Mouse (Mus musculus): Measurements from ENCODE around the gene Adam19. TPM values are rescaled to one million over a fixed set of nuclear protein-coding genes. Genes with fewer than 3 reads are reported as not detected.

Adam19 gene
- polyA plus RNA-seq, 1 experiment from 2014 or later: 9.4 TPM

DNA sequence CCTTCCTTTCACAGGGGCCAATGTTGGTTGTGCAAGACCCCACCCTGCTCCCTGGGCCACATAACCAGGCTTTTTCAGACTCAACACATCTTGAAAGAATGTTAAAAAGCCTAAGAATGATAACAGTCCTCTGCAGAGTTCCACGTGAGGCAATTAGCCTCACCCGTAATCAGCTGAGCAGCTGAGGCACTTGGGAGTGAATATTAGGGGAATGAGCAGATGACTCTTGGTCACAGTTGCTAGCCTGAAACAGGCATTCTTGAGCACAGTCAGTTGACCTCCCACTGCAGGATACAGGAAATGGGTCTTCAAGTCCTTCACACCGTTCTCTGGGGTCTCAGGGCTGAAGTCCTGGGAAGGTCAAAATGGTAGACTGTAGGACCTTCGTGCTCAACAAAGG lies 65.9 kb downstream of the Adam19 start:
- no peak overlapping the region for H3K4me3 ChIP-seq (ENCODE audit: low read length)
- no peak overlapping the region for H3K27ac ChIP-seq (ENCODE audit: low read depth, low read length)
- H3K4me1 ChIP-seq (ENCODE audit: control insufficient read depth, insufficient read depth, low read depth, low read length): no peaks in the 10 kb centered on the region
- no peaks in the 10 kb centered on the region for H3K9me3 ChIP-seq (ENCODE audit: control insufficient read depth, low read length)
- no peak overlapping the region for H3K9ac ChIP-seq (ENCODE audit: low read depth, low read length)
- H3K27me3 ChIP-seq (replicated peaks; ENCODE audit: control insufficient read depth, insufficient read depth, low read length): no peaks in the 10 kb centered on the region
- no peak overlapping the region for H3K4me2 ChIP-seq (ENCODE audit: low read length)
- H3K36me3 ChIP-seq (ENCODE audit: control insufficient read depth, insufficient read depth, low read length): peaks cover 8% of the 10 kb centered on the region
- ATAC-seq: no peak
- WGBS: 86% methylated on average over 4 of the region's 4 CpGs

DNA sequence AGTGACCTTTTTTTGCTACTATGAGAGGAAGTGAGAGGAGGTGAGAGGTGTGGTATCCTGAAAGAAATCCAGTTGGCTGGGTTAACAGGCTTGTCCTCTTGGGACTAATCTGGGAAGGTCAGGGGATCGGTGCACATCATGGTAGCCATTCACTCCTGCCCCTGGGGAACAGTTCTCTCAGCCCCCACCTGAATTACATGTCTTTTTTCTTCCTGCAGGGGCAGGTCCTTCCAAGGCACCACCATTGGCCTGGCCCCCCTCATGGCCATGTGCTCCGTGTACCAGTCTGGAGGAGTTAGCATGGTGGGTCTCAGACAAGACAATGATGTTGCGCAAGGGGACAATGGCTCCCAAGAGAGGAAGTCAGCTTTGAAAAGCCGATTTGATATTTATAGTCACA lies 67.1 kb downstream of the Adam19 start:
- WGBS: 81% methylated on average over 4 of the region's 4 CpGs
- no peak overlapping the region for H3K27ac ChIP-seq (ENCODE audit: low read depth, low read length)
- no peak overlapping the region for H3K9ac ChIP-seq (ENCODE audit: low read depth, low read length)
- no peak overlapping the region for H3K4me3 ChIP-seq (ENCODE audit: low read length)
- peaks cover 12% of the 10 kb centered on the region for H3K36me3 ChIP-seq (ENCODE audit: control insufficient read depth, insufficient read depth, low read length)
- no peak for ATAC-seq
- H3K4me2 ChIP-seq (ENCODE audit: low read length): no peak overlapping the region
- no peaks in the 10 kb centered on the region for H3K9me3 ChIP-seq (ENCODE audit: control insufficient read depth, low read length)
- no peaks in the 10 kb centered on the region for H3K4me1 ChIP-seq (ENCODE audit: control insufficient read depth, insufficient read depth, low read depth, low read length)
- no peaks in the 10 kb centered on the region for H3K27me3 ChIP-seq (replicated peaks; ENCODE audit: control insufficient read depth, insufficient read depth, low read length)

DNA sequence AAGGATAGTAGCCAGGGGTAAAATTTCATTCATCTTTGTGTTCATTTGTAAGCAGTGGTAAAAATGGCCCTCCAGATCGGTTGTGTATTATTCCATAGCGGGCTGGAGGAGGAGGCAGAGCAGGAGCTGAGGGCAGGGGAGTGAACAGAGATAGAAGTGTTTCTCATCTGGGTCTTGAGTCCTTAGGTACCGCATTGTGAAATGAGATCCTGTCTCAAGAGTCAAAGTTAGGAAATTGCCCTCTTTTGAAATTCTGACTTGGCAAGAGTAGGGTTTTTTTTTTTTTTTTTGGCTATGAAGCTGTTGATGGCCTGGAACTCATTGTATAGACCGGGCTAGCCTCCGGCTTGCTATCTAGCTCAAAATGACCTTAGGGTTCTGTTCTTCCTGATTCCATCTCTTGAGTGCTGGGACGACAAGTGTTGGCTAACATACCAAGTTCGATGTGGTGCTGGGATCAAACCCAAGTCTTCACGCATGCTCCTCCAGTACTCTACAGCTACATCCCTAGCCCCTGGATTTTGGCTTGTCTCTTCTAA lies 67.6 kb downstream of the Adam19 start:
- no peaks in the 10 kb centered on the region for H3K27me3 ChIP-seq (replicated peaks; ENCODE audit: control insufficient read depth, insufficient read depth, low read length)
- no peak overlapping the region for H3K9ac ChIP-seq (ENCODE audit: low read depth, low read length)
- H3K4me2 ChIP-seq (ENCODE audit: low read length): no peak overlapping the region
- no peaks in the 10 kb centered on the region for H3K9me3 ChIP-seq (ENCODE audit: control insufficient read depth, low read length)
- no peak for ATAC-seq
- 94% methylated on average over 8 of the region's 8 CpGs for WGBS
- peaks cover 12% of the 10 kb centered on the region for H3K36me3 ChIP-seq (ENCODE audit: control insufficient read depth, insufficient read depth, low read length)
- H3K4me3 ChIP-seq (ENCODE audit: low read length): no peak overlapping the region
- no peak overlapping the region for H3K27ac ChIP-seq (ENCODE audit: low read depth, low read length)
- no peaks in the 10 kb centered on the region for H3K4me1 ChIP-seq (ENCODE audit: control insufficient read depth, insufficient read depth, low read depth, low read length)

DNA sequence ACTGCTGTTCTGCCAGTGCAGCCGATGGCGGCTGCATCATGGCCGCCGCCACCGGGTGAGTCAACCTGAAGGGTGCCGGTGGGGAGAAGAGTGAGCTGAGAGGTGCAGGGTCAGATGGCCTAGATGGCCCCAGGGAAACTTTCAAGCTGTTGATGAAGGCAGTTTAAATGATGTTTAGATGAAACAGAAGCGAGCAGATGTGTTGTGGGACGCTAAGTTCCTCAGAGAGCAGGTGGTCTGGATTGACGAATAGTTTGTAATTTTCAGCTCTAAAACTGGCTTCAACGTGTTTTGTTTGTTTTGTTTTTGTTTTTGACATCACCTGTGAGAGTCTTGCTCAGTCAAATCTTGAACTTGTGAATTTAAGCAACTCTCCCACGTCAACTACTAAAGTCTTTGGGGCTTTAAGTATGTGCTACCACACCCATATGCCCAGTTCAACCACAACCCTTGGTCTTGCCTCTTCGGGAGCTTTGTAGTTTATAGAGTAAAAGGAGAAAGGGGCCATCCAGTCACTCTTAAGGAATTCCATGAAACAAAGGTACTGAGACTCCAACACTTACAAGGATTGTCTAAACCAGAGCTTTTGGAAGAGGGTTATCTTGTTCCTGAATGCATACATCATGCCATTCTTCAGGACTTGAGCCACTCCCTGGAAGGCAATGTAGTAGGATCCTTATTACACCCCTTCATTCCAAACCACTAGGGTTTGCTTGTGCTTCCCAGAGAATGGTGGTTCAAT lies 69.5 kb downstream of the Adam19 start:
- Histone ChIP-seq H3K9ac (ENCODE audit: low read depth, low read length) (no peak overlapping the region), H3K9me3 (ENCODE audit: control insufficient read depth, low read length) (no peaks in the 10 kb centered on the region), H3K4me2 (ENCODE audit: low read length) (no peak overlapping the region), H3K4me3 (ENCODE audit: low read length) (no peak overlapping the region), H3K27ac (ENCODE audit: low read depth, low read length) (no peak overlapping the region), H3K27me3 (replicated peaks; ENCODE audit: control insufficient read depth, insufficient read depth, low read length) (no peaks in the 10 kb centered on the region), H3K4me1 (ENCODE audit: control insufficient read depth, insufficient read depth, low read depth, low read length) (no peaks in the 10 kb centered on the region), H3K36me3 (ENCODE audit: control insufficient read depth, insufficient read depth, low read length) (peaks cover 12% of the 10 kb centered on the region)
- 94% methylated on average over 12 of the region's 12 CpGs for WGBS
- ATAC-seq: no peak

DNA sequence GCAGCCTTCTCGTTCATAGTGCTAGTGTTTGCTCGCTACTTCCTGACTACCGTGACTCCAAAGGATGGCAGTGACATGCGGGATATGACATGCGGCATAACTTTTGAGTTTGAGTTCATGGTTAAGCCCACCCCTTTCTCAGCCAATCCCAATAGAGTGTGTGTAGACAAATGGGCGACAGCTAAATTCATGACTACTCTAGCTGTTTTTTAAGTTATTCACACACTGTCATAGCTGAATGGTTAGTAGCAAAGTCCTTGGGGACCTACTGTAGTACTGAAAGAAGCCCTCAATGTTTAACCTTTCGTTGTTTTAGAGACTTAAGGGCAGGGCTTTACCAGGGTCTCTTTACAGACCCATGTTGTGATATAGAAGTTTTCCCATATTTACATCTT lies 70.0 kb downstream of the Adam19 start:
- Histone ChIP-seq H3K27me3 (replicated peaks; ENCODE audit: control insufficient read depth, insufficient read depth, low read length) (no peaks in the 10 kb centered on the region), H3K9me3 (ENCODE audit: control insufficient read depth, low read length) (no peaks in the 10 kb centered on the region), H3K27ac (ENCODE audit: low read depth, low read length) (no peak overlapping the region), H3K9ac (ENCODE audit: low read depth, low read length) (no peak overlapping the region), H3K36me3 (ENCODE audit: control insufficient read depth, insufficient read depth, low read length) (peaks cover 12% of the 10 kb centered on the region), H3K4me3 (ENCODE audit: low read length) (no peak overlapping the region), H3K4me1 (ENCODE audit: control insufficient read depth, insufficient read depth, low read depth, low read length) (no peaks in the 10 kb centered on the region), H3K4me2 (ENCODE audit: low read length) (no peak overlapping the region)
- ATAC-seq: no peak
- 96% methylated on average over 7 of the region's 7 CpGs for WGBS

DNA sequence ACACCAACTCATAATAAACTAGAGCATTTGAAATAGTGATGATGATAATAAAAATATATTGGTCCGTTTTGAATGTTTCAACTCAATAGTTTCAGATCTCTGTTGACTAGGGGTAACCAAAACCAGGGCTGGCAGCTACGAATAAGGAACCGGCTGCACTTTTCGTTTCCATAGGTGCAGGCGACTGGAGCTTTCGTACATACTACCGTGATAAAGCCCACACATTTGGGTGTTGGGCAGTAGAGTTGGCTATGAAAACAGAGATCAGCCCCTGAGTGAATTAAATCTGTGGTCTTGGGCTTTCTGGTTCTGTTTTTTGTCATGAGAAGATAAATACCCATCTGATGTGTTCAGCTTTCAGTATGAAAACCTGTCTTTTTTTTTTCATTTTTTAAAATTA lies 70.5 kb downstream of the Adam19 start:
- H3K4me3 ChIP-seq (ENCODE audit: low read length): no peak overlapping the region
- WGBS: 93% methylated on average over 7 of the region's 7 CpGs
- H3K36me3 ChIP-seq (ENCODE audit: control insufficient read depth, insufficient read depth, low read length): peaks cover 12% of the 10 kb centered on the region

DNA sequence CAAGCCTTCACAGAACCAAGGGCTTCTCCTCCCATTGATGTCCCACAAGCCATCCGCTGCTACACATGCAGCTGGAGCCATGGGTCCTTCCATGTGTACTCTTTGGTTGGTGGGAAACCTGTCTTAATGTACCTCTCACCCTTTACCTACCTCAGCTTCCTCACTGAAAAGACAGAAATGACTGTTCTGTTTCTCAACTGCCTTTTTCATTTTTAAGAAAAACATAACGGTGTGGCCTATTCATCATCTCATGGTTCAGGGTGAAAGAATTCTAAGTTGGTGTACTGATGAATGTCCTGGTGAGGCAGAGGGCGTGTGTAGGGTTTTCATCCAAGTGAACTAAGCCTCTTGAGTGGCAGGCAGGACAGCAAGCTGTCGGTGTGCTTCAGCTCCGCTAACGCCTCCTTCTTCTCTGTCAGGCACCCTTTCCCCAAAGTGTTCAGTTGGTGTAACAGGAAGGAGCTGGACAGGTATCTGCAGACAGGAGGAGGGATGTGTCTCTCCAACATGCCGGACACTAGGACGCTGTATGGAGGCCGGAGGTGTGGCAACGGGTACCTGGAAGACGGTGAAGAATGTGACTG lies 71.1 kb downstream of the Adam19 start:
- Histone ChIP-seq H3K9me3 (ENCODE audit: control insufficient read depth, low read length) (no peaks in the 10 kb centered on the region), H3K4me1 (ENCODE audit: control insufficient read depth, insufficient read depth, low read depth, low read length) (no peaks in the 10 kb centered on the region), H3K27ac (ENCODE audit: low read depth, low read length) (no peak overlapping the region), H3K36me3 (ENCODE audit: control insufficient read depth, insufficient read depth, low read length) (peaks cover 12% of the 10 kb centered on the region), H3K27me3 (replicated peaks; ENCODE audit: control insufficient read depth, insufficient read depth, low read length) (no peaks in the 10 kb centered on the region), H3K4me2 (ENCODE audit: low read length) (no peak overlapping the region), H3K4me3 (ENCODE audit: low read length) (no peak overlapping the region), H3K9ac (ENCODE audit: low read depth, low read length) (no peak overlapping the region)
- no peak for ATAC-seq
- 91% methylated on average over 11 of the region's 11 CpGs for WGBS

More for the DNA sequence above, 70.5 kb downstream of the Adam19 start:
- Histone ChIP-seq H3K4me2 (ENCODE audit: low read length) (no peak overlapping the region), H3K9ac (ENCODE audit: low read depth, low read length) (no peak overlapping the region), H3K9me3 (ENCODE audit: control insufficient read depth, low read length) (no peaks in the 10 kb centered on the region), H3K27ac (ENCODE audit: low read depth, low read length) (no peak overlapping the region), H3K4me1 (ENCODE audit: control insufficient read depth, insufficient read depth, low read depth, low read length) (no peaks in the 10 kb centered on the region), H3K27me3 (replicated peaks; ENCODE audit: control insufficient read depth, insufficient read depth, low read length) (no peaks in the 10 kb centered on the region)
- no peak for ATAC-seq

DNA sequence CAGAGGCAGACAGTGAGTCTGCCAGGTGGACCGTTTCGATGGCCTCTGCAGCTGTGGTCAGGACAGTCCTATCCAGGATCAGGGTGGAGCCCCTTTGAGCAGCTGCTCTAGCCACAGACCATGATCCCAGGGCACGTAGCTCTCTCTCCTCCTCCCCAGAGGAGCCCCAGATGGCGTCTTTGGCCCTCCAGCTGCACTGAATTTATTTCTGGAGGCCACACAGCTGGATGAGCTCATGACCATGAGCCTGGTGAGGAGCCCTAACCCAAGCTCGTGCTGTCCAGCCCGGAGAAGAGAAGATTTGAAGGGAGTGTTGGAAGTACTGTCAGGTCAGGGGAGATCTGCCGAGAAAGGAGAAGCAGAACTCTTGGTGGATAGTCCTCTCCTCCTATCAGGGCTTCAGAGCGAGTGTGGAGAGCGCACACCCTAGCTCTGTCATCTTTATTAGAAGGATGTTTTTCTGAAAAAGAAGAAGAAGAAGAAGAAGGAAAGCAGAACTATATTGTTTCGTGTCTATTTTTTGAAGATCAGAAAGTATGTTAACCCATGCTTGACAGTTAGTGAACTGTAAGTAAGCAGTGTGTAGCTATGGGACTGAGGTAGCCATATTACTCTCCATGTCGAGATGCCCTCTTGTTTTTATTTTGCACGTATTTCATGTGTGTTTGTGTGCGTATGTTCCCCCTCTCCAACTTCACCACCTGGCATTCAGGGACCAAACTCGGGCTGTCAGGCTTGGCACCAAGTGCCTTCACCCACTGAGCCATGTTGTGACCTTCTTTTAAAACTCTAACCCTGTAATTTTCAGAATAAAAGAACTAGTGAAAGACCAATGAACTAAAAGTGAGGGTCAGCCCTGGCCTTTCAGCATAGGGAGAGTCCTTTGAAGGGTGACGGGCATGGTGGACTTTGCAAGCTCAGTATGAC lies 72.1 kb downstream of the Adam19 start:
- no peaks in the 10 kb centered on the region for H3K27me3 ChIP-seq (replicated peaks; ENCODE audit: control insufficient read depth, insufficient read depth, low read length)
- no peak for ATAC-seq
- H3K4me1 ChIP-seq (ENCODE audit: control insufficient read depth, insufficient read depth, low read depth, low read length): no peaks in the 10 kb centered on the region
- no peak overlapping the region for H3K27ac ChIP-seq (ENCODE audit: low read depth, low read length)
- H3K4me2 ChIP-seq (ENCODE audit: low read length): no peak overlapping the region
- H3K9me3 ChIP-seq (ENCODE audit: control insufficient read depth, low read length): no peaks in the 10 kb centered on the region
- H3K4me3 ChIP-seq (ENCODE audit: low read length): no peak overlapping the region
- 81% methylated on average over 15 of the region's 15 CpGs for WGBS
- H3K36me3 ChIP-seq (ENCODE audit: control insufficient read depth, insufficient read depth, low read length): peaks cover 12% of the 10 kb centered on the region
- no peak overlapping the region for H3K9ac ChIP-seq (ENCODE audit: low read depth, low read length)

DNA sequence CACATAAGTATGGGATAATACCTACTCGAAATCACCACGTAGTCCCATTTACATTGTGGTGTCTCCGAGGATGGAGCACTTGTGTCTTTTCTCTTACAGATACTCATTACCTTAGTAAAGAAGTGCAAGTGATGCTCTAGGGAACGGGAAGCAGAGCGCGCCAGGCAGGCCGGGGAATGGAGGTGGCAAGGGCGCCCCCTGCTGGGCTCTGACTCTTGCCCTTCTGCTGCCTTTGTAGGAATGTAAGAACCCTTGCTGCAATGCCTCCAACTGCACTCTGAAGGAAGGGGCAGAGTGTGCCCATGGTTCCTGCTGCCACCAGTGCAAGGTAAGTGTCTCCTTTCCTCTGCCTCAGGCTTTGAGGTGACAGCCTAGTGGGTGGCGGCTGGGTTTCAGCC lies 72.8 kb downstream of the Adam19 start:
- Histone ChIP-seq H3K9ac (ENCODE audit: low read depth, low read length) (no peak overlapping the region), H3K27me3 (replicated peaks; ENCODE audit: control insufficient read depth, insufficient read depth, low read length) (no peaks in the 10 kb centered on the region), H3K4me2 (ENCODE audit: low read length) (no peak overlapping the region), H3K36me3 (ENCODE audit: control insufficient read depth, insufficient read depth, low read length) (peaks cover 12% of the 10 kb centered on the region), H3K9me3 (ENCODE audit: control insufficient read depth, low read length) (no peaks in the 10 kb centered on the region), H3K4me3 (ENCODE audit: low read length) (no peak overlapping the region), H3K4me1 (ENCODE audit: control insufficient read depth, insufficient read depth, low read depth, low read length) (no peaks in the 10 kb centered on the region), H3K27ac (ENCODE audit: low read depth, low read length) (no peak overlapping the region)
- no peak for ATAC-seq
- 67% methylated on average over 9 of the region's 9 CpGs for WGBS

Measured in hindbrain, embryonic 16.5 days (tissue).